Mouse (Mus musculus) heart, postnatal 0 days (tissue): ENCODE data around the gene Pcdh19.

Source experiments
- CTCF ChIP-seq: IDR thresholded peaks from 2 replicates; pipeline ENCODE4 v1.5.1; 2016; ENCODE audit warnings: antibody characterized with exemption, control low read depth, low read depth
- EP300 ChIP-seq: IDR thresholded peaks from 2 replicates; pipeline ENCODE4 v1.6.1; 2016; ENCODE audit warnings: antibody characterized with exemption, low read depth

- TF ChIP-seq CTCF (no peak), EP300 (no peak)
Observed at GRCm38 (mm10) chrX:133575601-133576382, 113.0 kb downstream of the Pcdh19 start.
